Mouse (Mus musculus): ENCODE results near the gene Chrm4. TPM values are rescaled to one million over a fixed set of nuclear protein-coding genes. Genes with fewer than 3 reads are reported as not detected.
A peak's percentile ranks its signal among the peaks of the same experiment; 100 is the strongest.

The Chrm4 gene
- polyA plus RNA-seq (2015; fragmentation: Nextera tagmentation; extraction: Ambion mirVana): 1.2 and 1.5 TPM in 2 replicates

GRCm38 (mm10) chr2:91926949-91927348 is at the start of gene Chrm4:
Gene Chrm4, plus strand, starts transcription at chr2:91927249.
- ATAC-seq (ENCODE audit: low read depth): no peak
- Histone ChIP-seq H3K4me3 (no peak within 1 kb of the TSS), H3K4me2 (peak within 1 kb of the TSS; percentile 22; the same call in 1 of the 2 replicates), H3K27ac (replicated peaks) (no peak within 1 kb of the TSS), H3K9me3 (no peaks in the 10 kb centered on the region), H3K9ac (no peak within 1 kb of the TSS), H3K27me3 (peaks cover 36% of the 10 kb centered on the region), H3K36me3 (no peaks in the 10 kb centered on the region), H3K4me1 (replicated peaks) (peaks cover 60% of the 10 kb centered on the region)
- WGBS: 95% methylated on average over 3 of the region's 3 CpGs

DNA sequence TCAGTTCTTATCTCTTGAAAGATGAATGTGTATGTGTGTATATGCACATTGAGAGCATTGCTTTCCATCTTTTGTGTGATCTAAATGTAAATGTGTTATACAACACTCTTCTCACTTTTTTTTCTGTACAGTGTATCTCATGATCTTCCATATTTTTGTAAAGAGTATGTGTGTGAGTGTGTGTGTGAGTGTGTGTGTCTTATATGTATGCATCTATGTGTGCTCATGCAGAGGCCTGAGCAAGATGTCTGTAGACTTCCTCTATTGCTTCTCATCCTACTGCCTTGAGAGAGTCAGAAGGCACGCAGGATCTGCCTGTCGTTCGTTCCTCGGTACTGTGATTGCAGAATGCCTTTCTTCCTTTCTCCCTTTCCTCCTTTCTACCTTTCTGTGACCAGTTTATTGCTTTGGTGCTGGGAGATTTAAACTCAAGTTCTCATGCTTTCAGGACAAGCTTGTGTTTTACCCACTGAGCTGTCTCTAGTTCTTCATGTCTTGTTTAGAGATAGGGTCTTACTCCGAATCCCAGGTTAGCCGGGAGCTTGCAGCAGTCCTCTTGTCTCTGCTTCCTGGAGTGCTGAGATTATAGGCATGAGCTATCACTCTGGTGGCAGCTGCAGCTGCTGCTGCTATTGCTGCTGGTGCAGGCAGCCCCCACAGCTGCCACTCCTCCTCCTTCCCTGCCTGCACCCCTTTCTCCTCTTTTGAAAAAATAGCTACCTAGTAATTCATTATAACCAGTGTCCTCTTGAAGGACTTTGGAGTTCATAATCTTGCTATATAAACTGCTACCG is 48.5 kb upstream of the Chrm4 start:
- Histone ChIP-seq H3K9ac (no peak overlapping the region), H3K36me3 (peaks cover 16% of the 10 kb centered on the region), H3K27me3 (no peaks in the 10 kb centered on the region), H3K9me3 (no peaks in the 10 kb centered on the region), H3K27ac (replicated peaks) (0 out of 2 replicates have a peak overlapping the region, but pooled peaks have one; percentile 34), H3K4me1 (replicated peaks) (peaks cover 8% of the 10 kb centered on the region; the same call in 1 of the 2 replicates), H3K4me2 (no peak overlapping the region), H3K4me3 (no peak overlapping the region)
- WGBS: 66% methylated on average over 7 of the region's 7 CpGs
- no peak for ATAC-seq (ENCODE audit: low read depth)

- 83% methylated on average over 4 of the region's 4 CpGs for WGBS
- peaks cover 1% of the 10 kb centered on the region; the same call in 1 of the 2 replicates for H3K4me1 ChIP-seq (replicated peaks)
- no peak overlapping the region for H3K27ac ChIP-seq (replicated peaks)
- H3K27me3 ChIP-seq: no peaks in the 10 kb centered on the region
- H3K9ac ChIP-seq: no peak overlapping the region
- peaks cover 17% of the 10 kb centered on the region for H3K36me3 ChIP-seq
- ATAC-seq (ENCODE audit: low read depth): no peak
- H3K4me2 ChIP-seq: no peak overlapping the region
- no peak overlapping the region for H3K4me3 ChIP-seq
- no peaks in the 10 kb centered on the region for H3K9me3 ChIP-seq
Measured at GRCm38 (mm10) chr2:91883961-91884360, 43.1 kb upstream of the Chrm4 start.

GRCm38 (mm10) chr2:91884616-91885015 is 42.4 kb upstream of the Chrm4 start:
- Histone ChIP-seq H3K9me3 (no peaks in the 10 kb centered on the region), H3K4me3 (no peak overlapping the region)
- 89% methylated on average over 4 of the region's 4 CpGs for WGBS

DNA sequence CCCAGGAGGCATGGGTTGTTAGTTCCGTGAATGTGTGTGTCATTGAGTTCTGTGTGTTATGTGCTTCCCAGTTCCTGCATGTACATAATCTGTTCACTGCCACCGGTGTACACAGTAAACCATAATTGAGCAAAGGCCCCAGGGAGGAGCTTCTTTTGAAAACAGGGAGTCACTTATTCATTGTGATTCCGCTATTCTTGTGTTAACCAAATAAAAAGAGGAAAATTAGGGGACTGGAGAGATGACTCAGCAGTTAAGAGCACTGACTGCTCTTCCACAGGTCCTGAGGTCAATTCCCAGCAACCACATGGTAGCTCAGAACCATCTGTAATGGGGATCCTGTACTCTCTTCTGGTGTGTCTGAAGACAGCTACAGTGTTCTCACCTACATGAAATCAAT is 32.3 kb upstream of the Chrm4 start:
- Histone ChIP-seq H3K9ac (no peak overlapping the region), H3K9me3 (no peaks in the 10 kb centered on the region), H3K4me2 (no peak overlapping the region), H3K36me3 (peaks cover 10% of the 10 kb centered on the region), H3K4me1 (replicated peaks) (no peaks in the 10 kb centered on the region), H3K27me3 (no peaks in the 10 kb centered on the region), H3K27ac (replicated peaks) (no peak overlapping the region), H3K4me3 (no peak overlapping the region)
- ATAC-seq (ENCODE audit: low read depth): no peak
- 80% methylated on average over 3 of the region's 3 CpGs for WGBS

More at GRCm38 (mm10) chr2:91884616-91885015, 42.4 kb upstream of the Chrm4 start:
- no peak for ATAC-seq (ENCODE audit: low read depth)
- Histone ChIP-seq H3K9ac (no peak overlapping the region), H3K27ac (replicated peaks) (no peak overlapping the region), H3K4me1 (replicated peaks) (no peaks in the 10 kb centered on the region), H3K36me3 (peaks cover 17% of the 10 kb centered on the region), H3K4me2 (no peak overlapping the region), H3K27me3 (no peaks in the 10 kb centered on the region)

GRCm38 (mm10) chr2:91895401-91895800 is 31.6 kb upstream of the Chrm4 start:
- Histone ChIP-seq H3K9ac (no peak overlapping the region), H3K27me3 (no peaks in the 10 kb centered on the region), H3K4me1 (replicated peaks) (no peaks in the 10 kb centered on the region), H3K4me3 (no peak overlapping the region), H3K4me2 (no peak overlapping the region), H3K9me3 (no peaks in the 10 kb centered on the region), H3K36me3 (peaks cover 10% of the 10 kb centered on the region), H3K27ac (replicated peaks) (no peak overlapping the region)
- WGBS: 87% methylated on average over 3 of the region's 3 CpGs
- no peak for ATAC-seq (ENCODE audit: low read depth)

DNA sequence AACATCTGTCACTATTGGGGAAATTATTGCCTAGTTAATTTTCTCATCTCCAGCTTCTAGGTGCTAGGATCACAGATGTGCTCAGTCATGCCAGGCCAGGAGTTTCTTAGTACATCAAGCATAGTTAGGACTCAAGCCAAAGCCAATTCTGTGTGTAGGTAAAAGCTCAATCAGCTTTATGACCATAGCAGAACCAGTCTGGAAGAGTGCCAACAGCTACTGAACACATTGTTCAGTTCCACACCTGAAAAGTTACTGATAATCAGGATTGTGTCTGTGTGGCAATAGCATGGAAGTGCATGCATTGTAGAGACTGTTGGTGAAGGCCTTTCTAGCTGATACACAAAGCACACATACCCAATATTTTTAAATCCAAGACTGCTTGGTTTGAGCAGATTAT is 29.1 kb upstream of the Chrm4 start:
- ATAC-seq (ENCODE audit: low read depth): peak; percentile 32; the same call in 1 of the 2 replicates
- Histone ChIP-seq H3K27ac (replicated peaks) (no peak overlapping the region), H3K36me3 (peaks cover 14% of the 10 kb centered on the region), H3K4me2 (no peak overlapping the region), H3K4me3 (no peak overlapping the region), H3K4me1 (replicated peaks) (0 out of 2 replicates have a peak, but pooled peaks cover 4% of the 10 kb centered on the region), H3K27me3 (no peaks in the 10 kb centered on the region), H3K9me3 (no peaks in the 10 kb centered on the region), H3K9ac (no peak overlapping the region)

DNA sequence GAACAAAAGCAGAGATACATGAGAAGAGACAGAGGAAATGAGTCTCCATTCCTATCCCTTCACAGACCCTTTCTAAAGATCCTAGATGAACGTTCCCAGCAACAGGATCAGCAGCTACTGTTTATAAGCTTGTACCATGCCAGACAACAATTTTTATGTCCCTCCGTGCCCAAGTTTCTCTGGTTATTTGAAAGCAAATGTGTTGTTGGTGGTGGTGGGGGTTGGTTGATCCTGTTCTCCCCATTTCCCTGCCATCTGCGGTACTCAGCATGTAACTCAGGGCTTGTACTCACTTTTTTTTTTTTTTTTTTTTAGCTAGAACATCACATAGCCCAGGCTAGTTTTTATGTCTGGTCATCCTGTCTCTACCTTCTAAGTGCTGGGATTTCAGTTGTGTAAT is 27.9 kb upstream of the Chrm4 start:
- no peak overlapping the region for H3K9ac ChIP-seq
- 0 out of 2 replicates have a peak, but pooled peaks cover 6% of the 10 kb centered on the region for H3K4me1 ChIP-seq (replicated peaks)
- 93% methylated on average over 3 of the region's 3 CpGs for WGBS
- no peak for ATAC-seq (ENCODE audit: low read depth)
- H3K9me3 ChIP-seq: no peaks in the 10 kb centered on the region
- no peak overlapping the region for H3K4me2 ChIP-seq
- H3K36me3 ChIP-seq: peaks cover 14% of the 10 kb centered on the region
- no peak overlapping the region for H3K4me3 ChIP-seq
- H3K27ac ChIP-seq (replicated peaks): no peak overlapping the region
- H3K27me3 ChIP-seq: no peaks in the 10 kb centered on the region

- no peak overlapping the region for H3K4me3 ChIP-seq
- no peak overlapping the region for H3K9ac ChIP-seq
- H3K36me3 ChIP-seq: peaks cover 14% of the 10 kb centered on the region
- H3K4me1 ChIP-seq (replicated peaks): peaks cover 19% of the 10 kb centered on the region
- no peaks in the 10 kb centered on the region for H3K27me3 ChIP-seq
- WGBS: 95% methylated on average over 8 of the region's 8 CpGs
- H3K4me2 ChIP-seq: no peak overlapping the region
- no peak overlapping the region for H3K27ac ChIP-seq (replicated peaks)
- no peaks in the 10 kb centered on the region for H3K9me3 ChIP-seq
- no peak for ATAC-seq (ENCODE audit: low read depth)
Measured at GRCm38 (mm10) chr2:91900431-91900830, 26.6 kb upstream of the Chrm4 start.

- H3K4me3 ChIP-seq: no peak overlapping the region
- no peak for ATAC-seq (ENCODE audit: low read depth)
- H3K36me3 ChIP-seq: peaks cover 14% of the 10 kb centered on the region
- no peaks in the 10 kb centered on the region for H3K9me3 ChIP-seq
- no peak overlapping the region for H3K27ac ChIP-seq (replicated peaks)
- no peaks in the 10 kb centered on the region for H3K27me3 ChIP-seq
- WGBS: 55% methylated on average over 5 of the region's 5 CpGs
- no peak overlapping the region for H3K4me2 ChIP-seq
- H3K4me1 ChIP-seq (replicated peaks): peaks cover 22% of the 10 kb centered on the region
- no peak overlapping the region for H3K9ac ChIP-seq
Measured at GRCm38 (mm10) chr2:91902336-91902735, 24.7 kb upstream of the Chrm4 start.

DNA sequence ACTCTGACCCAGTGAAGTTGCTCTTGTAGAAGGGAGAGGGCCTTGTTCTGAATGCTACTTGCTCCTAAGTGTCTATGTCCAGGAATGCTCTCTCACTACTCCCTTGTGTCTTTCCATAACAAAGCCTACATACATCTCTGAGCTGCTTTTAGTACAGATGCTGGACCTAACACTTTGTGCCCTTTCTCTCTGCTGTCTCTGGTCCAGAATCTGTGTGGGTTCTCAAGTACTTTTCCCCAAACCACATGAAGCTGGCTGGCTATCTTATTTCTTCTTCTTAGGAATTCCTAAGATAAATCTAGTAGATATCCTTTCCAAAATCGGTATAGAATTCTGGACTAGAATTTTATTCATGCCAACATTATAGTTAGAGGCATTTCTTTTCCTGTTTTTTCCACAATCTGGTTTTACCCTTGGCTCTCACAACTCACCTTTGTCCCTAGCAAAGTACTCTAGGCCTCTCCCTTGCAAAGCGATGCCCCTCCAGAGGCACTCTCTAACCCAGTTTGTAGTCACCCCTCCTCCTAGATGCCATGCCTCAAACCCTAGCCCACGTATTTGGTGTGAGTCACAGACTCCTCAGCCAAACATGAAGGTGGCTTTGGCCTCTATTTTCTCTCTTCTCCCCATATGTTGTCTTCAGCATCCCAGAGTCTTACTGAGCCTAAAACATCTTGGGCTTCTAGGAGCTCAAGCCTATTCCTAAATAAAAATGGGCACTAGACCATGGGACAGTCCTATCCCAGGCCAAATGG is 23.7 kb upstream of the Chrm4 start:
- H3K36me3 ChIP-seq: peaks cover 14% of the 10 kb centered on the region
- H3K9ac ChIP-seq: no peak overlapping the region
- H3K4me3 ChIP-seq: no peak overlapping the region
- no peak for ATAC-seq (ENCODE audit: low read depth)
- H3K27me3 ChIP-seq: no peaks in the 10 kb centered on the region
- H3K27ac ChIP-seq (replicated peaks): no peak overlapping the region
- H3K4me2 ChIP-seq: no peak overlapping the region
- H3K9me3 ChIP-seq: no peaks in the 10 kb centered on the region
- H3K4me1 ChIP-seq (replicated peaks): peaks cover 22% of the 10 kb centered on the region
- WGBS: 91% methylated on average over 3 of the region's 3 CpGs

GRCm38 (mm10) chr2:91904618-91905307 is 22.3 kb upstream of the Chrm4 start:
- no peak overlapping the region for H3K4me3 ChIP-seq

More at GRCm38 (mm10) chr2:91904618-91905307, 22.3 kb upstream of the Chrm4 start:
- peak; percentile 80 for ATAC-seq (ENCODE audit: low read depth)
- H3K27ac ChIP-seq (replicated peaks): peak overlapping the region; percentile 83
- 42% methylated on average over 5 of the region's 5 CpGs for WGBS
- H3K4me1 ChIP-seq (replicated peaks): peaks cover 22% of the 10 kb centered on the region
- no peaks in the 10 kb centered on the region for H3K9me3 ChIP-seq
- H3K36me3 ChIP-seq: peaks cover 27% of the 10 kb centered on the region
- H3K27me3 ChIP-seq: no peaks in the 10 kb centered on the region
- H3K4me2 ChIP-seq: no peak overlapping the region
- no peak overlapping the region for H3K9ac ChIP-seq

Data from neural tube, embryonic 13.5 days (tissue).